Mouse (Mus musculus) megakaryocyte-erythroid progenitor cell, adult 5-6 weeks (primary cell): ENCODE data around the gene Maip1. TPM values are rescaled to one million over a fixed set of nuclear protein-coding genes. Genes with fewer than 3 reads are reported as not detected.

Source experiments
- ATAC-seq: replicated peaks from 2 replicates; pipeline ENCODE4 v1.8.0; 2016; ENCODE audit warnings: mild to moderate bottlenecking, inconsistent platforms; ENCODE audit not compliant: severe bottlenecking, poor library complexity, low FRiP score, low TSS enrichment
- total RNA-seq, 2 experiments: library from RNA; stranded (forward) in 1 of 2; stranded (reverse) in 1 of 2; fragments of 200-1000, 215-1000 nt in 1 of 2; fragments of >200 nt in 1 of 2; fragmentation: Nextera tagmentation in 1 of 2; gene quantifications; 2 replicates each; pipeline ENCODE4 v1.2.3; 2014 to 2017

Maip1 gene
- total RNA-seq (2014; fragmentation: Nextera tagmentation) (7.5 and 9.5 TPM in 2 replicates), total RNA-seq (2017) (11.5 and 17.2 TPM in 2 replicates)

DNA sequence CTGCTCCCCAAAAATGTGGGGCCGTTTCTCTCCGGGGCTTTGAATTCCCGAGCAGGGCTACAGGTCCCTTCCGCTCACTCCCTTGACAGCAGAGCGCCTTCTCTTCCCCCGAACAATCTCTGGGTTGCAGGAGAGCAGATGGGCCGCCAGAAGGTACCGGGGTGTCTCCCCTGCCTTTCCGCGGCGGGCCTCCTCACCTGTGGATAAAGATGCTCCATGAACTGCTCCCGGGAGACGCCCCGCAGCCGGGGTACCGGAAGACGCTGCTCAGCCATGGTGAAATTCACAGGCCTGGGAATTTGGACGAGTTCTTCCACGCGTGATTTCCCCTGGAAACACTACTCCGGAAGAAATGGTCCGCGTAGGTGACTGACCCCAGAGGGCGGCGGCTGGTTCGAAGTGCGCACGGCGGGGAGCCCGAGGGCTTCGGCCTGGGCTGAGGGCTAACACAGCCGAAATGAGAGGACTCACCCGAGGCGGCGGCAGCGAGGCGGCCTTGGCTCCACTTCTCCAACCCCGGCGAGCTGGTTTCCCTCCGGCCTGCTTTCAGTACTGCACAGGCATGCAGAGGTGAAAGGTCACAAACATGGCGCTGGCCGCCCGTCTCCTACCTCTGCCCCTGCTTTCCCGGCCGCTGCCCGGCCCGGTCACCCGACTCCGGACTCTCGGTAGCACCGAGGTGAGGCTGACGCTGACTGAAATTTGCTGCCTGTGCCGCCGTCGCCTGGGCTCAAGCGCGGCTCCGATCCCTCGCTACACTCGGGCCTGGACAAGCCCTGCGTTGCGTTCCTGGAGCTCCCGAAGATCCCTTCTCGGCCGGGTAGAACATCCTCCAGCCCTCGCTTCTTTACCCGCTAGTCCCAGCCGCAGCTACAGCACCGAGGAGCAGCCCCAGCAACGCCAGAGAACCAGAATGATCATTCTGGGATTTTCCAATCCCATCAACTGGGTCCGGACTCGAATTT, at the start of gene Maip1, which contains the start of gene Tyw5:
Gene Maip1 (plus strand): TSS at position 142 of the 965 bp plus-strand sequence.
Gene Tyw5 (minus strand): TSS at position 915 of the 965 bp plus-strand sequence.
- ATAC-seq: peak; percentile 91

DNA sequence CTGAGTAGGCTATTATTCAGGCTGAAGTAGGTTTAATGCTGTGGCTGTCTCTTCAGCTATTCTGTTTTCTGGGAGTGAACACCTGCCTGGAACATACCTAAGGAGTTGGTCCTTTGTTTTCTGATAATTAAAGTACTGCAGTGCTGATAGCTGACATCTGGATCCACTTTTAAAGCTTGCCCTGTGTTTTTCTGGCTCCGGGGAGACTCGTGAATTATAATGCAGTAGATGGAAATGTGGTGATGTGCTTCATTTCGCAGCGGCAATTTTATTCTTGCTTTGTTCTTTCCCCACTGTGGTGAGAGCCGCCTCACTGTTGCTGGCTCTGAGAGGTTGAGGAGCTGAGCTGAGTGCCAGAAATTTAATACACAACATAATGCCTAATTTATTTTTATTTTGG, 47.6 kb upstream of the Maip1 start:
- ATAC-seq: no peak

DNA sequence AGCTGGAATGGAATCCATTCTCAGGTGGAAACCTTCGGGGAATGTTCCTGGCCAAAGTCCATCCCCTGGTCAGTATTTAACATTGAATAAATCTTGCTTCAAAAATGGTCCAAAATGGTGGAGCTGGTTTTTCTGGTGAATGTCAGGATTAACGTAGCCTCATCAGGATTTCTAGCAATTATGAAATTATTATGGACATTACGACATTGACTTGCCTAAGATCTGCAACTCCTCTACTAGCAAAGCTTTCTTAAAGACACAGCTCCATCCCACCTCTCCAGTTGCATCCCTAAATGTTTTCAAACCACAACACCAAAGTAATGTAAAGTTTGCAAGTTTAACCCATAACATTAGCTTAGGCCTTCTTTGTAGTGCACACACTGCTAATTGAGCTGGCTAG, 38.7 kb upstream of the Maip1 start:
- ATAC-seq: no peak

DNA sequence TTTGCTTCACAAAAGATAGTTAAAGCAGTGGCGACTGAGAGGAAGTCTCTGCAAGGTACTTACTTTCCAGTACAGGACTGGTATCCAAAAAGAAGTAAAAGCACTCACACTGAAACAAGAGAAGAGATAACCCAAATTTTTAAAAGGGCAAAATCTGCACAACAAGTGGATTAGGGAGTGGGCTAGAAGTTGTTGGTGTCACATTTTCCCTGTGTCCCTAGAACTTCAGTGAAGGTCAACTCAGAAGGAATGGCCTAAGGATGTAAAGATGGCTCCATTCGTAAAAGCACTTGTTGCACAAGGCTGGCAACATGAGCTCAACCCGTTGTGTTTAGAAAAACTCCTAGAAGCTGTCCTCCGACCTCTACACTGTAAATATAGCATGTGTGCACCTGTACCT, 37.0 kb upstream of the Maip1 start:
- no peak for ATAC-seq

DNA sequence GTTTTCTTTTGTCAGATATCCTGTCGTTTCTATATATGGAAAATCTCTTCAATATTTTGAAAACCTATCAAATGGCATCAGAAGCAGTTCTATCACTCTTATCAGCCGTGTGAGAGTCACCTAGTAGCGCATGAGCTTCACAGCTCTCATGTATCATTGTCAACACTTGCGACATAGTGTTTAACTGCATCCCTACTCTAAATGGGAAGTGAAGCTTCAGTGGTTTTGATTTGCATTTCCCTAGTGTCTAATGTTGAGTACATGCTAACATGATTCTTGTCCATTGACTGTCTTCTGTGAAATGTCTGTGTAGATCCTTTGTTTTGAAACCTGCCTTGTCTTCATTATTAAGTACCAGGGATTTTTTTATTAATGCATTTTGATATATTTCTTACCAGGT, 35.7 kb upstream of the Maip1 start:
- no peak for ATAC-seq

DNA sequence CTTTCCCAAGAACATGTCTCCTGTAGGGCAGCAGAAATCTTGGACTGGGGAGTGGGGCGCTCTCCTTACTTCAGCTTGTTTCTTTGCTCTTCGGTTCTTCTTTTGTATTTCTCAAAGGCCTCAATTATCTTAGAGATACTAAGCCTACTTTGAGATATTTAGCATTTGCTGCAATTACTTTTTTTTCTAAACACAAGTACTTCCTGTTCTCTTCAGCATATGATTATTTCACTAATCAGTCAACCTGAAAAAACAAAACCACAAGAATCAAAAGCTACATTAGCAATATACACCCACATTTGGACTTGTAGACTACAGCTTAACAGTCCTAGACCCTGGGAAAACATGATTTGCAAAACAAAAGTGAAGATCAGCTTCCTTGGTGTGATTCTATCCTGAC, 30.9 kb upstream of the Maip1 start:
- no peak for ATAC-seq

DNA sequence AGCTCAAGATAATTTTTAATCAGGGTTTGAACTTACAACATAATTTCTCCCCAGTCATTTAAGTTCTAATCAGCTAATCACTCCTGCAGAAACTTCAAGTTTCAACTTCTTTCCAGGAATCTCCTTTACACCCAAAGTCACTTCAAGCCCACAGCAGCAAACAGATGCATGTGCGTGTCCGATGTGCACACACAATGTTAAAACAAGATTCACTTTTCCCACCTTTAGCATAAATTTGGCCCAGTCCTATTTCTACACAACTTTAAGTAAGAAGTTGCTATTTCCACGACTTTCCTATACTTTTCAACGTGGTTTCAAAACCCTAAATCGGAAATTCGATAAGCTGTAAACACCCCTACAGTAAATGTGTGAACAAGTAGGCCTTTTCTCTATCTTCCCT, 29.3 kb upstream of the Maip1 start:
- ATAC-seq: no peak

DNA sequence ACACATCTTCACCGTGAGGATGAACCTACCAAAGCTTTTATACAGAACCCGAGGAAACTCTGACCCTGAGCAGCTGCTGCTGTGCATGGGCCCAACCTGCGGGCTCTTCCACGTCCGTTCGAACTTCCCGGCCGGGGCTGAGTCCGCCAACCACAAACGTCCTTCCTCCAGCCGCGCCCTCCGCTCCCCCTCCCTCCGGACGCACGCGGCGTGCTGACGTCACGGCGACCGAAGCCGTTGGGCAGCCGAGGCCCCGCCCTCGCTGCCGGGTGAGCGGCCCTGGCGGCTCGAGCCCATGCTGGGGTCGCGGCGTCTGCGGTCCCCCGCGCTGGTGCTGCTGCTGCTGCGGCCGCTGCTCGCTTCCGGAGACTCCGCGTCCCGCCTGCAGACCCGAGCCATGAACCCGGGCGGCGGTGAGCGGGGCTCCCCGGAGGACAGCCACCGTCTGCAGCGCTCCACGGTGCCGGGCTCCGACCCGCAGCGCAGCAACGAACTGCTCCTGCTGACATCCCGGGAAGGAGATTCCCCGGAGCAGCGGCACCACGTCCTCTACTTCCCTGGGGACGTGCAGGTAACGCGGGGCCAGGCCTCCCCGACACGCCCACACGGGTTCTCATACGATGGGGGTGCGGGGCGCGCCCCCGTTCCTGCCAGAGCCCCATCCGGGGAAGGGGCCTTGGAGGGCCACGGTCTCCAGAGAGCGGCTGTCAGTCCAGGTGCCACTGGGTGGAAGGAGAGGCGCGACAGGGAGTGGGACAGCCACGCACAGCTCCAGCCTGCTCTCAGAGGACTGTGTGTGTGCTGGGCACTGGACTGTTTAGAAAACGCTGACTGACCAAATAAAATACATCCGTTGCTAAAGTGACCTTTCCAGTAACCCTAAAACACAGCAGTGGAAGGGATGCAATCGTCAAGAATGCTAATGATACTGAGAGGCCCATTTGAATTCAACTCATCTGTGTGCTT, 28.5 kb upstream of the Maip1 start, which contains the start of gene 1700066M21Rik:
Gene 1700066M21Rik (plus strand): TSS at position 245 of the 966 bp plus-strand sequence.
- ATAC-seq: peak; percentile 98

DNA sequence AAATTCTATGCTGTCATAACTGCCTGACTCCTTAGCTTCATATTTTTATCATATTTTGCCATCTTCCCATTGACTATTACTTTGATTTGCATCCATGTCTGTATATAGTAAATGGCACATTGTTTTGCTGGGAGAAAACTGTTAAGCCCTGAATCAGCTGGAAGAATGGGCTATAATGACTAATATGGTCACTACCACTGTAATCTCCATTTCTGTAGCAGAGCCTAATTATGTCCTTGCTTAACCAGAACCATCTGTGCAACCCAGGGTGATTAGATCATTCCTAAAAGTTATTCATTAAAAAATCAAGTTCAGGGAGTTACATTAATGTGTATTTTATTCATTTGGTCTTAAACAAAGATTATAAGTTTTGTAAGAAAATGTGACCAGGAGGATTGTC, 19.6 kb upstream of the Maip1 start:
- ATAC-seq: no peak

DNA sequence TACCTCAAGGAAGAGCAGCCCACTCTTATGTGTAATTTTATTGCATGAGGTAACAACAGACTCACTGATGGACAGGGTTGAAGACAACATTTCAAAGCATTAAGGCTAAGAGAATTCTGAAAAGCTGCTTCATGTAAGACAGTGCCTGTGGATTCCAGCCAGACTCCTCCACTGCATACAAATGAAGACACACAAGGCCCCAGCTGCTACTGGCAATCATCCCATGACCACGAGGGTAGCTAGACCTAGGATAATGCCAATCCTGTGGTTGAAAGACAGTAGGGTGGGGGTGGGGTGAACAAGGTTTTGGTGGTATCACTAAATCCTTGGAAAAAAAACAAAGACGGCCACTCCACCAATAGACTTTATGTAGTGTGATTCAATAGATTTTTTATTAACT, 18.3 kb upstream of the Maip1 start:
- ATAC-seq: no peak

DNA sequence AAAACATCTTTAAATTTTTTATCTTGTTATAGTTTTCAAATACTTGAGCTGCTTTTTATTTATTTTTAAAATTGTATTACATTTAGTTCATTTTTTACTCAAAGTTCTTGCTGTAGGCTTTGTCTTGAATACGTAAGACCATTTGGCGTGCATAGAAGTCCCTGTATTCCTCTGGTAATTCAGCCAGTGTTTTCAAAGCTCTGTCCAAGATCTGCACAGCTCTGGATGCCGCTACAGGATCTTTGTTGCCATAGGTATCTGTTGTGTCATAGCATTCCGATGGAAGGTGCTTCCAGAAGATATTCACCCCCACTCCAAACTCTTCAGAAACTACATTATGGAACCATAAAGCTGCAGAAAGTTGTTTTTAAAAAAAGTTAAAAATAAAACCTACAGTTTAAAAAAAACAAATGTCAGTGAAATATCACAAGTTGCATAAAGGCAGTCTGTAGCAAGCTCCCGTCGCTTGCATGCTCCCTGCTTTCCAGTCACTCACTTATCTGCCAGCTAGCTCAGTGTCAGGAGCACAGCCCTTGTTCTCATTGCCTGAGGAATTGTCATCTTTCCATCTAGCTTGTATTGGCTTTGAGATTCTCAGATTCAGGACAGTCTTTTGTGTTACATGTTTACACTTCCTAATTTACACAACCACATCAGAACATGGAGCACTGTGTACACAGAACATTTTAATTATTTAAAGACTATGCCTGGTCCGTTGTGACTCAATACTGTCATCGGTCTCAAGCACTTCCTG, 17.5 kb upstream of the Maip1 start:
- ATAC-seq: no peak

DNA sequence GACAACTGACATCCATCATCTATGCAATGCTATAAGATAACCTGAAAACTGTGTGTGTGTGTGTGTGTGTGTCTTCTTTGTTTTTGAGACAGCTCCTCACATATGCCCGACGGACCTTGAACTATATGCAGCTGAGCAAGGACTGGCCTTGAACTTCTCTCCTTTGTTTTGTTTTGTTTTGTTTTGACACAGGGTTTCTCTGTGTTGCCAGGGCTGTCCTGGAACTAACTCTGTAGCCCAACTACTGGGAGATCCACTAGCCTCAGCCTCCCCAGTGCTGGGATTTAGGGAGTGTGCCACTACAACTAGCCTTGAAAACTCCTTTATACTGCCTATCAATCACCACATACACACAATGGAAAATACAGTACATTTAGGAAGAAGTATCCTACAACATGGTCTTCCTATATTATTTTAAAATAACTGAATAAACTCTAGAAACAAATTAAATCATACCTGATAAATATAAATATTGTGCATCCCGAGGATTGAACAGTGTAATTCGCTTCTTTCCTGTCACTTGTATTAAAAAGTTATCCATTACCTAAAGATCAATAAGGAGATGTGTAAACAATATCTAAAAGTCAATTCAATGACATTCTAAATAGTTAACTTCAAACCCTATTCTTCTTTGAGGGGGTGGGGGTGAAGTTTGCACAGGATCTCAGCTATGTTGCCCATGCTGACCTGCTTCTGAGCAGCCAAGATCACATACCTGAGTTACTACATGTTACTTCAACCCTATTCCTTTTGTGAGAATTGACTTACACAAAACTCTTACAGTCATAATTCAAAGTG, 14.9 kb upstream of the Maip1 start:
- ATAC-seq: no peak

DNA sequence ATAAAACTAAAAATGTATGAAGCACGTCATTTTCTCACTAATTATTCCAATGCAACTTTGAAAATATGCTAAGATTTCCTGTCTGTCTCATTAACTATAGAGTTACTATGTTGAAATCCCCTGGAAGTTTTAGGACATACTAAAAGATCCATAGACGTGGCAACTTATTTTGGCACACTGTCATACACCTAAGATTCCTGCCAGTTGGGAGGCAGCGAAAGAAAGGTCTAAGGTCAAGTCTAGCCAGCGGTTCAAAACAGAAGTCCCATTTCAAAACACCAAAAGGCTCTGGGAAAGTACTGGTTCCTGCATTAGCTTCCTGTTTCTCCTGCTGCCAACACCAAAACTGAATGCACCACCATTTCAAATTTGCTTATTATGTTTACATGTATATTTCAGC, 13.7 kb upstream of the Maip1 start:
- ATAC-seq: no peak

DNA sequence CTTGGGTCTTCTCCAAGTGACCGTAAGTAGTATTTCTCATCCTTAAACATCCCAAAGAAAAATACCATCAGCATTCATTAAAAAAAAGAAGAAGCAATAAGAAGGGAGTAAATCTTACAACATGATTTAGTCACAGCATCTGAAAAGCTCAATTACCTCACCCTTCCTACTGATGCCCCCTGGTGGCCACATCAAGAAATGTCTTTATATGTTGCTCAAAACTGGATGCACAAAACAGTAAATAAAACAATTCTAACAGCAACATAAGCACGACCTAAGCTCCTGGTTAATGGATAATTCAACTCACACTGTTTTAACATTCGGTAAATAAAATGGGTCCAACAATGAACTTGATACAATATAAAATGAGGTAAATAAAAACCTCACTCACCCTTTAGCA, 12.1 kb upstream of the Maip1 start:
- peak; percentile 80; the same call in 1 of the 2 replicates for ATAC-seq

DNA sequence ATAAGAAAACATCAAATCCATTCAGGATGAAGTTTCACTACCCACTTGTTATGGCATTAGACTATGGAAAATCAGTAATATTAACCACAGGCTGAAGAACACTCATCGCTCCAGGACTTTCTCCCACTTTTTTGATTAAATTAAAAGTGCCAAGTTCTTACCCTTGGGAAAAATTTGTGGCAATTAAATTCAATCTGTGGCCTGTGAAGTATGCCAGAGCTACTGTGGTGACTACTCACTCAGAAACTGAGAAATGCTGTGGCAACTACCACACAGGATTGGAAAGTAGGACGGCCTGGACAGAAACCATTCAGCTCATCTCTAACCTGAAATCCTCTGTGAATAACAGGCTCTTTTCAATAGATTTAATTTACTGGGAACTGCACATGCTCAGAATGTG, 5.8 kb upstream of the Maip1 start:
- ATAC-seq: no peak

DNA sequence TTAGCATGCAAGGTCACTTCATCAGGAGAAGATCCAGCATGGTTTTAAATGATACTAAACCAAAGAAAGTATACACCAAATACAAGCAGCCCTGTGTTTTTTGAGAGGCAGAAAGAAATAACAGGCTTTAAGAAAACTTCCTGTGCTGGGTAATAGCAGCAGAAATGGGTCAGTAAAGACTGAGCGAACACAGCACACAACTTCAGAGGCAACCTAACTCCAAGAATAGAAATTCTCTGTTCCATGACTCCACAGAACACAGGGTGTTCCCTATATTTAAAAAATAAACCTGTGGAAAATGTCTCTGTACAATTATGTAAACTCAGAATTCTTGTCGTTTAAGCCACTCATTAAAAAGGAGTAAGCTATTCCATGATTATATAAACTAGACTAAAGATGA, 5.3 kb upstream of the Maip1 start:
- no peak for ATAC-seq

DNA sequence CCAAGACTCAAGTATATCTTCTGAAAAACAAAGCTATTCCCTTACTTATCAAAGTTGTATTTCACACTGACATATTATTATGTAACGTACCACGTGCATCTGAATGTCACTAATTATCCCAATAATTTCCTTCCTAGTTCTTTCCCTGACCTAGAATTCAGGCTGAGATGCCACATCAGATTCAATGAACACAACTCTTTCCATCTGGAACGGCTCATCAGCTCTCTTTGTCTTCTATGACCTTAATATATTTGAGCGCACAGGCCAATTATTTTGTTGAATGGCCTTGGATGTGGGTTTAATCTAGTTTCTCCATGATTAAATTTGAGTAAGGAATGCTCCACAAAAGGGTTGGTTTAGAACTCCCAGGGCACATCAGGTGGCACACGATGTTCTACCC, 4.0 kb upstream of the Maip1 start:
- no peak for ATAC-seq

DNA sequence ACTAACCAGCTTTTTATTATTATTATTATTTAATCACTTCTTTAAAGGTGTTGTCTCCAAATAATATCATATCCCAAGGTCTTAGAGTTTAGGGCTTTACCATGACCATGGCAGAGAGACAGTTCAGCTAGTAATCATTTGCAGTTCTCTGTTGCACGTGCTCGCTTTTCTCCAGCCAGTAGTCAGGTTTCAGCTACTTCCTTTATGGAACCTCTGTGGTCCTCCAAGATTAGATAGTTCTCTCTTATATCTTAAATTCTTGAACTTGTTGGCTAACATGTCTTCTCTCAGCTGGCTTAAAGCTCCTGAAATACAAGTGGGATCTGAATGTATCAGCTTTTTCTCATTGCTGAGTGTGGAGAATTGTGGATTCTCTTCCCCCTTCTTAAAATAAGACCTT, 2.9 kb downstream of the Maip1 start:
- no peak for ATAC-seq

DNA sequence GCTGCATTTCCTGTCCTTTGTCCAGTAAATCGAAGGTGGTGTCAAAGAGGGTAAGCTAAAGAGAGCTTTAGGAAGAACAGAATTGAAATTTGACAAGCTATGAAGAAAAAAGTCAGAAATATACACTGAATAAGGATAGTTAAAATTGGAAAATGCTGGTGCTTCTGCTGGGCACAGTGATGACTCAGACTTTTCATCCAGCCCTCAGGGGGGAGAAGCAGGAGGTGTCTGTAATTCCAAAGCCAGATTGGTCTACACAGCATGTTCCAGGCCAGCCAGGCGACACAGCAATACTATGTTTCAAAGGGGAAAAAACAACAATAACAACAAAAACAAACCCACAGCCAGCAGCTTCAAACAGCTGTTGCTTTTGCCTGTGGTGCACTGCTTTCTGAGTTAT, 7.3 kb downstream of the Maip1 start:
- no peak for ATAC-seq
